Mouse (Mus musculus) lung, adult 2 months (tissue): ENCODE results near the gene Slc12a5. TPM values are rescaled to one million over a fixed set of nuclear protein-coding genes. Genes with fewer than 3 reads are reported as not detected.

Experiments used
- DNase-seq: peaks from one replicate; pipeline ENCODE4 v3.0.0; 2022
- H3K4me1 ChIP-seq: fragments of 200-500 bp; 2 replicates; pipeline ENCODE4 v1.6.1; 2011; ENCODE audit warnings: low read length; ENCODE audit not compliant: control insufficient read depth, insufficient read depth
- H3K4me3 ChIP-seq: fragments of 200-500 bp; replicated peaks from 2 replicates; pipeline ENCODE3; 2011; ENCODE audit warnings: low read depth, mild to moderate bottlenecking, control low read depth, low read length; ENCODE audit errors: extremely low read depth
- CTCF ChIP-seq: fragments of 200-500 bp; IDR thresholded peaks from 2 replicates; pipeline ENCODE4 v1.5.1; 2011; ENCODE audit warnings: mild to moderate bottlenecking, low read length, control low read depth; ENCODE audit not compliant: insufficient read depth
- POLR2A ChIP-seq: fragments of 200-500 bp; IDR thresholded peaks from 2 replicates; pipeline ENCODE4 v1.6.1; 2011; ENCODE audit warnings: low read depth, mild to moderate bottlenecking, control low read depth, low read length, borderline replicate concordance; ENCODE audit errors: extremely low read depth
- WGBS: fragments of 180-500 bp; shearing (Covaris S2); methylation state at CpG from one replicate; pipeline ENCODE4 v1.1.7; 2018; 5-methylcytosine and 5-hydroxymethylcytosine counted together
- polyA plus RNA-seq: library from polyadenylated mRNA; depleted of rRNA; stranded (reverse); fragments of >200 nt; gene quantifications from 2 replicates; pipeline ENCODE4 v1.2.3, GENCODE M21; 2012

Gene Slc12a5
- polyA plus RNA-seq, 1 experiment = 3.6 TPM

DNA sequence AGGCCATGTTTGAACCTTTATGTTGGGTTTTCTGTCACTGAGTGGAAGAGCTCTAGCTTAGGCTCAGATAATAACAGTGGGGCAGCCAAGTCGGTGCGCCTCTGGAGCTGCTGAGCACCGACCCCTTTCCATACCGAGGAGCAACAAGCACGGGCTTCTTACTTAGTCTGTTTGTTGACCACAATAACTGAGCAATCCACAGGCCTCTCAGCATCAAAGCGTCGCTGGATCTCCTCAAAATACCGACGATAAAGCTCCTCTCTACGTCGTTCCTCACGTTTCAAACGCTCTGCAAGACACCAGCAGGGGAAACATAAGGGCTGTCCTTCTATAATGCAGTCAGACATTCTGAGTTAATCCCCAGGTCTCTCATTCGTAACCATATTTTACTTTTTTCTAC, 48.6 kb downstream of the Slc12a5 start:
- DNase-seq = no peak
- WGBS = 96% methylated on average over 14 of the region's 14 CpGs
- Histone ChIP-seq H3K4me3 (no peak overlapping the region), H3K4me1 (no peaks in the 10 kb centered on the region)
- TF ChIP-seq POLR2A (no peak), CTCF (no peak)

GRCm38 (mm10) chr2:165009581-165009980, 49.0 kb downstream of the Slc12a5 start:
- no peak for DNase-seq
- TF ChIP-seq POLR2A (no peak), CTCF (no peak)
- 79% methylated on average over 2 of the region's 2 CpGs for WGBS
- Histone ChIP-seq H3K4me3 (no peak overlapping the region), H3K4me1 (no peaks in the 10 kb centered on the region)

DNA sequence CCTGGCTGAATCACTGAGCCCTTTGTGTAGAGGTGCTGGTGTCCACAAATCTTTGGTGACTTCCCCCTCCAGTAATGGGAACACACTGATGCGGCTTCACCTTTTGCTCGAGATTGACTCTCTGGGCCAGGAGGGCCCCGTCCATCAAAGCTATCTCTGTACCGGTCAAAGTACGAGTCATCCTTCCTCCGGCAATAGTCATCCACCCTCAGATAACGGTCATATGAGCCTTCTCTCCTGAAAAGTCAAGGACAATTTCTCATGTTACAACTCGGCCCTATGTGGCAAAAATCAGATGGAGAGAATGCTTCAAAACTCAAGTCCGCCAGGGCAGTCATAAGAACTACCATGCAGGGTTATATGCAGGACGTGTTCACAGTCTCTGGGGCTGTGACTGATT, 49.7 kb downstream of the Slc12a5 start:
- Histone ChIP-seq H3K4me3 (no peak overlapping the region), H3K4me1 (no peaks in the 10 kb centered on the region)
- 76% methylated on average over 10 of the region's 10 CpGs for WGBS
- no peak for DNase-seq
- no peak for TF ChIP-seq CTCF
- TF ChIP-seq POLR2A = no peak

GRCm38 (mm10) chr2:165014935-165015334, 54.3 kb downstream of the Slc12a5 start:
- Histone ChIP-seq H3K4me1 (peaks cover 5% of the 10 kb centered on the region; the same call in 1 of the 2 replicates), H3K4me3 (no peak overlapping the region)
- 82% methylated on average over 5 of the region's 5 CpGs for WGBS
- no peak for DNase-seq
- TF ChIP-seq CTCF = no peak
- TF ChIP-seq POLR2A = no peak

DNA sequence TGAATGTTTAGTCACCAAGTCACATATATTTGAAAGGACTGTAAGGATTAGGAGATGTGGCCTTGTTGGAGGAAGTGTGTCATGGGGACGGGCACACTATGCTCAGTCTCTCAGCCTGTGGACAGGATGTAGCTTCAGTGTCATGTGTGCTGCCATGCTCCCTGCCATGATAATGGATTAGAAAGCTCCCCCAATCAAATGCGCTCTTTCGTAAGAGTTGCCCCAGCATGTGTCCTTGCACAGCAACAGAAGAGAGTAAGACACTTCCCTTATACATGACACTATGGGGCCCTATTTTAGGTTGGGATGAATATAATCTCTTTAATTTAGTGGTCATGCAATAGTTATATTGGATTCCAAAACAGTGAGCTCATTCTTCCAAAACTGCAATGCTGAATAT, 59.9 kb downstream of the Slc12a5 start:
- H3K4me1 ChIP-seq = peaks cover 5% of the 10 kb centered on the region; the same call in 1 of the 2 replicates
- DNase-seq = no peak
- TF ChIP-seq POLR2A = no peak
- TF ChIP-seq CTCF = no peak
- WGBS = 77% methylated on average over 3 of the region's 3 CpGs
- no peak overlapping the region for H3K4me3 ChIP-seq

GRCm38 (mm10) chr2:165027163-165027562, 66.6 kb downstream of the Slc12a5 start:
- Histone ChIP-seq H3K4me1 (peaks cover 3% of the 10 kb centered on the region), H3K4me3 (no peak overlapping the region)
- no peak for TF ChIP-seq CTCF
- WGBS = 45% methylated on average over 1 of the region's 1 CpGs
- DNase-seq = no peak

DNA sequence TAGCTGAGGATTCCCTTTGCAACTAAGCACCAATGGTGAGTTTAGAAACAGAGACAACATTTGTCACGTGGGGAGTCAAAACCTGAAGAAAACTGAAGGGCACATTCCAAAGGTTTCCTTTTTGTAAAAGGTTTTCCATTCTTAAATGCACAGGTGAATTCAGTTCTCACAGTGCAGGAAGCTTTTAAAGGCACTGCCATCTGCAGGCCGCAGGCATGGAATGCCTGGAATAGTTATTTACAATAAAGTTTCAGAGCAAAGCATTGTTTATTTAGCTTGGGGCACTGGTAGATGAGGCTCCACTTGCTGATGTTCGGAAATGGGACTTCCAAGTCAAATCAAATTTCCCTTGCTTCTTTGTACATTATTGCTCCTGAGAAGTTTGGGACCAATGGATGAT, 71.9 kb downstream of the Slc12a5 start:
- no peak overlapping the region for H3K4me3 ChIP-seq
- TF ChIP-seq POLR2A (no peak), CTCF (0 out of 2 replicates have a peak, but pooled peaks have one; percentile 21)
- H3K4me1 ChIP-seq = peaks cover 5% of the 10 kb centered on the region
- 36% methylated on average over 3 of the region's 3 CpGs for WGBS
- no peak for DNase-seq

DNA sequence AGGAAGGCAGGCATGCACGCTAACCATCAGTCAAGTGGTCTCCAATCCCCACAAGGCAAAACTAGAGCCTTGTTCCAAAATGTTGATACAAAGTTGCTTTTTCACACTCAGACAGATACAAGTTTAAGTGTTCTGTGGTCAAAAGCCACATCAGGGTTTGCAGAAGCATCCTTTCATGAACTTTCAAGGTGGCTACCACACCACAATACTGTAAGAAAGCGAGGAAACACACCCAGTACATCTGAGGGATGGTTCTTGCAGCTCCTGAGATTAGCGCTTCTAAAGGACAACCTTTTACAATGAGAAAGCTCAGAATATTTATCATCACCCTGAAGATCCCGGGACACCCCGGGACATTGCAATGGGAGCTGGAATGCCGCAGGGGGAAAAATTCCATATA, 72.7 kb downstream of the Slc12a5 start:
- H3K4me1 ChIP-seq = peaks cover 5% of the 10 kb centered on the region
- WGBS = 34% methylated on average over 6 of the region's 6 CpGs
- TF ChIP-seq POLR2A = no peak
- TF ChIP-seq CTCF = no peak
- DNase-seq = no peak
- peak overlapping the region; percentile 44 for H3K4me3 ChIP-seq

GRCm38 (mm10) chr2:165034131-165035057, 73.8 kb downstream of the Slc12a5 start, which contains the start of gene Ncoa5:
Ncoa5 (minus strand) TSS chr2:165034867.
- WGBS = under 1% methylated on average over 103 of the region's 111 CpGs
- Histone ChIP-seq H3K4me1 (peaks cover 5% of the 10 kb centered on the region), H3K4me3 (peak within 1 kb of the TSS; percentile 97)
- TF ChIP-seq CTCF = no peak
- TF ChIP-seq POLR2A = peak; percentile 64; the same call in 1 of the 2 replicates
- DNase-seq = peak; percentile 98

DNA sequence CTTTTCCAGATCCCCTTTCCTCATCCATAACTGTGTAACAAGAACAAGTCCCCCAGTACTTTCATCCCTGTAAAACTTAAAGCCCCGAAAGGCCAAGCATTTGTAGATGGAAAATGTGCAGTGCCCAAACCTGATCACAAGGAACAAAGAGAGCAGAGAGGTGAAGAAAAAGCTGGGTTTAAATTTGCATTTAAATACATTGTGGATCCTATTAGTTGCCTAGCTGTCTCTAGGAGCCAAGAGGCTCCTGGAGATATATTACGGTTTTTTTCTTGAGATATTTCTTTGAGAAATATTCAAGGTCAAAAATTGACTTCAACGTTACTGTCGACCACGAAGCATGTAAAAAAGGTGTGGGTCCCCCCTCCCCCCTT, 74.4 kb downstream of the Slc12a5 start:
- TF ChIP-seq POLR2A (no peak), CTCF (no peak)
- Histone ChIP-seq H3K4me1 (peaks cover 5% of the 10 kb centered on the region), H3K4me3 (no peak overlapping the region)
- WGBS = 53% methylated on average over 5 of the region's 5 CpGs
- no peak for DNase-seq
